Mouse (Mus musculus): ENCODE measurements around the gene Rgs1. TPM values are rescaled to one million over a fixed set of nuclear protein-coding genes. Genes with fewer than 3 reads are reported as not detected.

Rgs1 gene
- polyA plus RNA-seq, 1 experiment from 2014 or later = 0.21 TPM

Other genes starting within 250 kb of the Rgs1 start
- gene Rgs2, start 245.1 kb downstream of the Rgs1 start, polyA plus RNA-seq (2015; fragmentation: Nextera tagmentation; extraction: Ambion mirVana) = 76.3 and 79.1 TPM in 2 replicates
- 0.17 and 0.35 TPM in 2 replicates for gene Rgs13, start 71.9 kb downstream of the Rgs1 start, polyA plus RNA-seq (2015; fragmentation: Nextera tagmentation; extraction: Ambion mirVana)